Mouse (Mus musculus) duodenum, adult 2 months (tissue): ENCODE data around the gene Dmpk. TPM values are rescaled to one million over a fixed set of nuclear protein-coding genes. Genes with fewer than 3 reads are reported as not detected.

ENCODE experiments used
- polyA plus RNA-seq: library from polyadenylated mRNA; depleted of rRNA; stranded (reverse); fragments of >200 nt; gene quantifications from 2 replicates; pipeline ENCODE4 v1.2.3, GENCODE M21; 2012; ENCODE audit warnings: low replicate concordance; rRNA removed

Dmpk gene
- polyA plus RNA-seq = 422 and 649 TPM in 2 replicates

DNA sequence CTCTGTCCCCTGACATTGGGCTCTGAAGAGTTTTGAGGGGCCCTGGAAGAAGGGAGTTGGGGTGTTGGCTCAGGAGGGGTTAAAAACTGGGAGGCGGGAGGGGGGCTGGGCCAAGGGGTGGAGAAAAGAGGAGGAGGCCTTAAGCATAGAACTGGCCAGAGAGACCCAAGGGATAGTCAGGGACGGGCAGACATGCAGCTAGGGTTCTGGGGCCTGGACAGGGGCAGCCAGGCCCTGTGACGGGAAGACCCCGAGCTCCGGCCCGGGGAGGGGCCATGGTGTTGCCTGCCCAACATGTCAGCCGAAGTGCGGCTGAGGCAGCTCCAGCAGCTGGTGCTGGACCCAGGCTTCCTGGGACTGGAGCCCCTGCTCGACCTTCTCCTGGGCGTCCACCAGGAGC, at the start of gene Dmpk:
TSS of gene Dmpk (plus strand) at position 149 of the 400 bp plus-strand sequence.

DNA sequence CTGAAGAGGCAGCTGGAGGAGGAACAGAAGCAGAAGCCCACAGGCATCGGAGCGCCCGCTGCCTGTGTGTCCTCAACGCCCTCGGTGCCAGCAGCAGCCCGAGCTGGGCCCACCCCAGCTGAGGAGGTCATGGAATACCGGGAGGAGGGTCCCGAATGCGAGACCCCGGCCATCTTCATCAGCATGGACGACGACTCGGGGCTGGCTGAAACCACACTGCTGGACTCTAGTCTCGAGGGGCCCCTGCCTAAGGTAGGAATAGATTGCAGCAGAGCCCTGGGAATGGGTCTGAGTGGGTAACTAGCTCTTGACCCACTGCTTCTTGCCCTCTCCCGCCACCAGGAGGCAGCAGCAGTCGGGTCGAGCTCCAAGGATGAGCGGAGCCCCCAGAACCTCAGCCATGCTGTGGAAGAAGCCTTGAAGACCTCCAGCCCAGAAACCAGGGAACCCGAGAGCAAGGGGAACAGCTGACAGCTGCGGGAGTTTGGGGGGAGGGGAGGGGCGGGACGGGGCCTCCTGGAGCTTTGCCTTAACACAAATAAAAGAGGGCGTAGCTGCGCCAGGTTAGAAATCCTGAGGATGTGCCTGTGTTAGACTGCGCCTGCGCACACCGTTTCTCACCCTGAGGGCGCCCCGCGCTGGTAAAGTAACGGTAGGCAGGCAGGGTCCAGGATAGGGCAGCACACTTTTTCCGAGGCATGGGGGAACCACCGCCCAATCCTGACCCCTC, 29.4 kb upstream of the Dmpk start, which contains the start of gene Rsph6a:
TSS of gene Rsph6a (plus strand) at position 644 of the 730 bp plus-strand sequence.

DNA sequence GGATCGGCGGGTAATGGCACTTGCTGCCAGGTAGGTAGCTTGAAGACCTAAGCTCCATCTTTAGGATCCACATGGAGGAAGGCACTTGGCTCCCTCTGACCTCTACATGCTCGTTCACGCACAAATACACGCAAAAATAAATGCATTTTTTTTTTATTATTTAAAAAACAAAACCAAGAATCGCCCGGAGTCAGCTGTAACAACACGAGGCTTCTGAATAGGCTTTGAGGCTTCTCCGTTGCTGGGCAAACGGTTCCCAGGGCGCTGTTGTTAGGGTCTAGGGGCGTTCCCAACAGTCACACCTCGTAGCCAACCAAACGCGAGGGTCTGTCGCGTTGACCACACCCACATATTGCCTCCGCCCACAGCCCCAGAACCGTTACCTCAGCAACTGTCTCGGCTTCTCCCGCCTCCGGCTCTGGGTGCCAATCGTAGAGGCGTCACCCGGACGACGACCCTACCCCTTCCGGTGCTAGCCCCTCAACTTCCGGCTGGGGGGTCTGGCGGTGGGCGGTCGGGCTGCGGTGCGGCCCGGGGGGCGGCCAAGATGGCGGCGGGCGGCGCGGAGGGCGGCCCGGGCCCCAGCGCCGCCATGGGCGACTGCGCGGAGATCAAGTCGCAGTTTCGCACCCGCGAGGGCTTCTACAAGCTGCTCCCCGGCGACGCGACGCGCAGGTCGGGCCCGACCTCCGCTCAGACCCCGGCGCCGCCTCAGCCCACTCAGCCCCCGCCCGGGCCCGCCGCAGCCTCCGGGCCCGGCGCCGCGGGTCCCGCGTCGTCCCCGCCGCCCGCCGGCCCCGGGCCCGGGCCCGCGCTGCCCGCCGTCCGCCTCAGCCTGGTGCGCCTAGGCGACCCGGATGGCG, 7.7 kb upstream of the Dmpk start, which contains the start of gene Dmwd:
TSS of gene Dmwd (plus strand) at position 505 of the 863 bp plus-strand sequence.

DNA sequence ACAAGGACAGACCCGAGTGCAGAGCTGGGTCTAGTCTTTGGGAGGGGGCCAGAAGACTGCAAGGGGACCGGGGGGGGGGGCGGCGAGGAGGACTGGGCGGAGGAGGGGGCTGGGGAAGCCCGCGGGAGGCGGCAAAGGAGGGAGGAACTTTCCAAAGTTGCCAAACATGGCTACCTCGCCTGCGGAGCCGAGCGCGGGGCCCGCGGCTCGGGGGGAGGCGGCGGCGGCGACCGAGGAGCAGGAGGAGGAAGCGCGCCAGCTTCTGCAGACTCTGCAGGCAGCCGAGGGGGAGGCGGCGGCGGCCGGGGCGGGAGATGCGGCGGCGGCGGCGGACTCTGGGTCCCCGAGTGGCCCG, 10.8 kb downstream of the Dmpk start, which contains the start of gene Six5:
TSS of gene Six5 (plus strand) at position 124 of the 355 bp plus-strand sequence.

DNA sequence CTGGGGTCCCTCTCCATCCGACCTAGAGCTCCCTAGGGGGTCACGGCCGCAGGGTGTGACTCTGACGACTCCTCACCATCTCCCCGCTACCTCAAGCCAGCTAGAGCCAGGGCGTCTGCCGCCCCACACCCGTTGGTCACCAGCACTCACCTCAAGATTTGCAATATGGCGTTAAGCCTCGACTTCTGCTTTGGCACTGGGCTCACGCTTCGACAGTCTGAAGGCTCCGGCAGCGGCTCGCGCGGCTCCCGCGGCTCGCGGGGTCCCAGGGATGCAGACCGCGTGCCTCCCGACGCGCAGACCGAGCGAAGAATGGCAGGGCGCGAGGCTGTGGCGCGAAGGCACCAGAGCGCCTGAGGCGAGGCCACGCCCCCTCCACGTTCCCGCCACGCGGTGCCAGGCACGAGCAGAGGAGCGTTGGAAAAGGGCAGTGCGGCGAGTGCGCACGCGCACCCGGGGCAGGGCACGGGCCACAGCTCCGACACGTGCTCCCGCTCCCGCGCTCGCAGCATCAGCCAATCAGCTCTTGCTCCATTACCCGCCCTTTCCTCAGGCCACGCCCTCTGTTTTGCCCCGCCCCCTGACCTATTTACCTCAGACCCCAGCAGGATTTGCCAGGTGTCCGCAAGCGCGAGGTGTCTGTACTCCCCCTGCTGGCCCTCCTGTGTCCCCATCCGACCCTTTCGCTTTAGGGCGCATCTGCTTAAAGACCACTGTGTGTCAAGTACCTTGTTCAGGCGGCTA, 34.6 kb downstream of the Dmpk start, which contains the start of gene Gm4969:
TSS of gene Gm4969 (minus strand) at position 341 of the 744 bp plus-strand sequence.

DNA sequence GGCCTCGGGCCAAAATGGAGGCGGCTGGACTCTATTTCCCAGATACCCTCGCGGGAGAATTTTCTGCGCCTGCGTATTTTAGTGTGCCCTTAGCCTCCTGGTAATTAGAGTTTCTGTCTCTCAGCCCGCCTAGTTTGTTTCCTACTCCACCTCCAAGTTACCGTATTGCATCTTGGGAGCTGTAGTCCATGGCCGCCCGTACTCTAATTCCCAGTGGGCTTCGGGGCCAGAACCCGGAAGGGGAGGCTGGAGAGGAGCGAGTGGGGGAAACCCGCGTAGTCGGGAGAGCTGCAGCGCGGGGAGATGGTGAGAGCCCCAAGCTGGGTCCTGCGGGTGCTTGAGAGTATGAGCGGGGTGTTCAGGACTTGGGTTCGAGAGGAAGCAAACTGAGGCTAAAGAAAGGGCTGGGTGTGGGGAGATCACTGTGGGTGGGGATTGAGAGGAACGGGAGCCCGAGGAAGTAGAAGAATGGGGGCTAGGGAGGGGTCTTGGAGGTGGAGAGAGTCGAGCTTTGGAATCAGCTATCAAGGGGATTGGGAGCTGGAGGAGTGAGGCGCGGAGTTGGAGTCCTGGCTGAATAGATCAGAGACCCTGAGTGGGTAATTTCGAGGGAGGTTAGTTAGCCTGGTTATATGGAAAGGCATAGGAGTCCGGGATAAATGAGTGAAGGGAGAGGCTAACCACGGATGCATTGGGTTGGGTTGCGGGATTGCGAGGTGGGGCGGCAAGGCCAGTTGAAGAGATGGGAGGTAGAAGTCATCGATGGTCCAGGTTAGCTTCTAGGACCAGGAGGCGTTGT, 36.2 kb downstream of the Dmpk start, which contains the start of gene Fbxo46:
TSS of gene Fbxo46 (plus strand) at position 229 of the 799 bp plus-strand sequence.

Other genes starting within 250 kb of the Dmpk start
- 1.4 and 2.9 TPM in 2 replicates for gene Mill2, start 243.9 kb upstream of the Dmpk start, polyA plus RNA-seq
- gene Pglyrp1, start 212.5 kb upstream of the Dmpk start, polyA plus RNA-seq = 561 and 1,240 TPM in 2 replicates
- 19.3 and 30.1 TPM in 2 replicates for gene Ccdc61, start 173.4 kb upstream of the Dmpk start, polyA plus RNA-seq
- 0.37 and 0.51 TPM in 2 replicates for gene Nova2, start 158.0 kb upstream of the Dmpk start, polyA plus RNA-seq
- gene Nanos2, start 96.4 kb upstream of the Dmpk start, polyA plus RNA-seq = not detected in 2 replicates
- gene Mypop, start 92.6 kb upstream of the Dmpk start, polyA plus RNA-seq = 3.6 and 3.9 TPM in 2 replicates
- gene Irf2bp1, start 79.8 kb upstream of the Dmpk start, polyA plus RNA-seq = 23.6 and 38.4 TPM in 2 replicates
- 18.5 and 24.2 TPM in 2 replicates for gene Foxa3, start 60.3 kb upstream of the Dmpk start, polyA plus RNA-seq
- gene Sympk, start 59.5 kb upstream of the Dmpk start, polyA plus RNA-seq = 66.3 and 76.2 TPM in 2 replicates
- 0.05 TPM in 1 of 2 replicates, not detected in the other for gene Rsph6a, start 29.2 kb upstream of the Dmpk start, polyA plus RNA-seq
- gene Dmwd, start 7.6 kb upstream of the Dmpk start, polyA plus RNA-seq = 16.6 and 18.3 TPM in 2 replicates
- gene Six5, start 10.7 kb downstream of the Dmpk start, polyA plus RNA-seq = 15.0 and 23.1 TPM in 2 replicates
- gene Gm4969, start 34.5 kb downstream of the Dmpk start, polyA plus RNA-seq = not detected in 2 replicates
- 8.6 and 15.0 TPM in 2 replicates for gene Fbxo46, start 36.0 kb downstream of the Dmpk start, polyA plus RNA-seq
- 6.5 and 11.2 TPM in 2 replicates for gene Qpctl, start 65.4 kb downstream of the Dmpk start, polyA plus RNA-seq
- gene Snrpd2, start 65.9 kb downstream of the Dmpk start, polyA plus RNA-seq = 6.2 and 7.1 TPM in 2 replicates
- gene Gipr, start 82.3 kb downstream of the Dmpk start, polyA plus RNA-seq = 0.63 and 0.77 TPM in 2 replicates
- 20.3 and 22.0 TPM in 2 replicates for gene Eml2, start 92.6 kb downstream of the Dmpk start, polyA plus RNA-seq
- gene Gpr4, start 128.7 kb downstream of the Dmpk start, polyA plus RNA-seq = 5.1 and 6.3 TPM in 2 replicates
- 24.2 and 25.9 TPM in 2 replicates for gene Opa3, start 144.5 kb downstream of the Dmpk start, polyA plus RNA-seq
- 436 and 468 TPM in 2 replicates for gene Vasp, start 188.0 kb downstream of the Dmpk start, polyA plus RNA-seq
- gene Ppm1n, start 196.2 kb downstream of the Dmpk start, polyA plus RNA-seq = 1.4 and 23.4 TPM in 2 replicates
- 13.4 and 16.6 TPM in 2 replicates for gene Rtn2, start 198.8 kb downstream of the Dmpk start, polyA plus RNA-seq
- 0.99 and 6.4 TPM in 2 replicates for gene Fosb, start 226.2 kb downstream of the Dmpk start, polyA plus RNA-seq